Mouse (Mus musculus) pancreas, adult 10 weeks (tissue): ENCODE results near the gene Fut11. TPM values are rescaled to one million over a fixed set of nuclear protein-coding genes. Genes with fewer than 3 reads are reported as not detected.

Source experiments
- polyA plus RNA-seq: library from polyadenylated mRNA; stranded (reverse); fragments of 350-450 nt; fragmentation: Illumina TruSeq; extraction: RNeasy Lipid Tissue Mini Kit (QIAGEN cat#74804); gene quantifications from one replicate; pipeline ENCODE4 v1.2.3, GENCODE M21; 2015; ENCODE audit warnings: low read depth, low replicate concordance; ENCODE audit not compliant: insufficient read depth

The Fut11 gene
- polyA plus RNA-seq, result 2.7 TPM

GRCm38 (mm10) chr14:20694884-20695760 is at the start of gene Fut11:
Gene Fut11 (plus strand): TSS chr14:20694968.

DNA sequence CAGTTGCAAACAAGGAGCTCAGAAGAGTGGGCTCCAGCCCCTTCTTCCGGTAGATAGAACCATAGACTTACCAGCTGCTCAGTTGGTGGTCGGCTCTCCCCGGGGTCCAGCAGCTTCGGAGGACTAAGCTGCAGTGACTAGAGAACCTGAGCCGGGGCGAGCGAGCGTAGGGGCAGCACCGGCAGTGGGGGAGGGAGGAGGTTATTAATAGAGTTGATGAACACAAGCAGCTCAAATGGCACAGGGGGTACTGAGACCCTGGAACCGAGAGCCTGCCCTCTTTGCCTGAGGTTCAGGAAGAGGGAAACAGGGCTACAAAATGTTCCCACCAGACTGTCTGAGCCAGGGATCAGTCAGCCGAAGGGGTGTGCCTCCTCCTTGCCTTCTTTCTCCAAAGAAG is 38.4 kb upstream of the Fut11 start, which contains the start of gene Myoz1:
Gene Myoz1 (minus strand): TSS at position 180 of the 400 bp plus-strand sequence.

GRCm38 (mm10) chr14:20668154-20668810 is 26.5 kb upstream of the Fut11 start, which contains the start of gene Synpo2l:
Gene Synpo2l (minus strand): TSS chr14:20668354.

GRCm38 (mm10) chr14:20674064-20674833 is 20.5 kb upstream of the Fut11 start, which contains the start of gene Sec24c:
Gene Sec24c (plus strand): TSS chr14:20674308.

DNA sequence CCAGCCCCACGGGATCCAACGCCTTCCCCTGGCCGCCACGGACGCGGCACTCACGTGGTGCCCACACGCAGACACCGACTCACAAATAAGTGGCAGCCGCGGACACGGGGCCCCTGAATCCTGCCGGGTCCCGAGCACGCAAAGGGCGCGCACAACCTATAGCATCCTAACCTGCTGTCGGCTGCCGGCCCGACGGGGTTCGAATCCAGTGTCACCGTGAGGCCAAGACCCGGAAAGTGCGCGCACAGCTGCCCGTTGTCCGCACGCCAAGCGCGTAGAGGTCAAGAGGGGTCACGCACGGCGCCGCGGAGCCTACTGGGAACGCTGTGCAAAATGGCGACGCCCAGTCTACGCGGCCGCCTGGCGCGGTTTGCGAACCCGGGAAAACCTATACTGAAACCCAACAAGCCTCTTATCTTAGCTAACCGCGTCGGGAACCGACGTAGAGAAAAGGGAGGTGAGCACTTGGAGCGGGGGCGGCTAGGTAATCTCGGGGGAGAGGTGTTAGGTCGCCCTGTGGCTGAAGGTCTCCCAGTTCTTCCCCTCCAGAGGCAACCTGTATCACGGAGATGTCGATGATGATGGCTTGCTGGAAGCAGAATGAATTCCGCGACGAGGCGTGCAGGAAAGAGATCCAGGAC is 8.1 kb downstream of the Fut11 start, which contains the start of gene Chchd1:
Gene Chchd1 (plus strand): TSS at position 266 of the 641 bp plus-strand sequence.

DNA sequence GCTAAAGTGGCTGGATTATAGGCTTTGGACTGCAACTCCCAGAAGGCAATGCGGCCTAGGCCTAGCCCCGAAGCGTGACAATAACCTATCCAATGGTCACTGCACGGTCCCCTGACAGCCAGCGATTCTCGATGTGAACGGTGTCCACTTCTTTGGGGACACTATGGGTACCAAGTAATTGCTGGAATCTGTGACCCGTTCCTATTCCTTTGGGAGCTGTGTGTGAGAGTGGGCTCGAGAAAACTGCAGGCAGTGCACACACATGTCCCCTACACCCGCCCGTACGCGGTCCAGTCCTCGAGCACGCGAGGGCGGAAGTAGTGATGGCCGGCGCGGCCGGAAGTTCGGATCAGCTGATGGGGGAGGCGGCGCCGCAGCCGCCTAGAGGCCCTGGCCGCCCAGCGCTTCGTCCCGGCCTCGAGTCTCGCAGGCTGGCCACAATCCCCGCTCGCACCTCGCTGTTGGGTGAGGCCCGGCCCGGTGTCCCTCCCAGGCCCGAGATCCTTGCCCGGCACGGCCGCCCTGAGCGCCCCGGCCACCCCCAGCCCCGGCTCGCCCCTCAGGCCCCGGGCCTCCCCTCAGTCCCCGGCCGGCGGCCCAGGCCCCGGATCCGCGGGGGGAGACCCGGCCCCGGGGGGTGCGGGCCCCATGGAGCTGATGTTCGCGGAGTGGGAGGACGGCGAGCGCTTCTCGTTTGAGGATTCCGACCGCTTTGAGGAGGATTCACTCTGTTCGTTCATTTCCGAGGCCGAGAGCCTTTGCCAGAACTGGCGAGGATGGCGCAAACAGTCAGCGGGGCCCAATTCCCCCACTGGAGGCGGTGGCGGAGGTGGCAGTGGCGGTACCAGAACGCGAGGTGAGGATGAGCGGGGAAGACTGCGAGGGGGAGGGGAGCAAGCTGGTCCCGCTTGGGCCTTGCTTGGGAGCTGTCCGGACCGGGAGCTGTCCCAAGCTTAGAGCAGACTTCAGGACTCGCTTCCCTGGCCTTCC is 12.7 kb downstream of the Fut11 start, which contains the start of gene Zswim8:
Gene Zswim8 (plus strand): TSS at position 352 of the 990 bp plus-strand sequence.

DNA sequence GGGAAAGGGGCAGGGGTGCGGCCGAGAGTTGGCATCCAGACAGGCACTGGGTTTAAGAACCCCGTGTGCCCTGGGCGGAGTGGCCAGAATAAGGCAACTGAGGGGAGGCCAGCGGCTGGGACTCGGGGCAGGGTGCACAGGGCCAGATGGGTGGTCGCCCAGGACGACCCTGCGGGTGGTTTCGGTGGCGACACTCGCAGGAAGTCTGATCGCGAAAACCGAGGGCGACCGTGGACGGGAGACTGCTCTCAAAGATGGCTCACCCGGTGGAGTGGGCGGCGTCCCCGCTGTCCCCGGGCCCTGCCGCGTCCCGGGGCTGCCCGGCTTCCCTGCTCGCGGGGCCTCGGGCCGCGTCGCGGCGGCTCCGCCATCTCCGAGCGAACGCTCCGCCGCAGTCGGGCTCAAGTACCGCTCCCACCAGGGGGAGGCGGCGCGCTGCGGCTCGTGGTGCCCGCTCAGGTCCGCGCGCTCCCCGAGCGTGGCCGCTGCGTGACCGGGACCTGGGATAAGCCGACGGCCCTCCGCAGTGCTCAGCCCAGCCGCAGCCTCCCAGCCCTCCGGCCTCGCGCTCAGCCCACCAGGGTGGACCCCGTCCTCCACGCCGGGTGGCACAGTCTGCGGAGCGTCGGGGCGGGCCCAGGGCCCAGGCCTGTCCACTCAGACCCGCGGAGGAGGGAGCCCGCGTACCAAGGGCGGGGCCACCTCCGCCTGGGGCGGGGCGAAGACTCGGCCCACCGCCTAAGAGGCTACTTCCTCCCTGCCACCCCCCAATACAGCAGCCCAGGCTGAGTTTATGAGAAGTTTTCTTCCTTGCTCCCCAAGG is 39.4 kb downstream of the Fut11 start, which contains the start of gene Ndst2:
Gene Ndst2 (minus strand): TSS at position 611 of the 823 bp plus-strand sequence.

Other genes starting within 250 kb of the Fut11 start
- not detected for gene Cfap70, start 242.7 kb upstream of the Fut11 start, polyA plus RNA-seq
- gene Anxa7, start 214.8 kb upstream of the Fut11 start, polyA plus RNA-seq, result 24.2 TPM
- 2.0 TPM for gene Mss51, start 198.1 kb upstream of the Fut11 start, polyA plus RNA-seq
- gene Ppp3cb, start 148.4 kb upstream of the Fut11 start, polyA plus RNA-seq, result 10.5 TPM
- gene Usp54, start 53.9 kb upstream of the Fut11 start, polyA plus RNA-seq, result 2.5 TPM
- not detected for gene Myoz1, start 38.4 kb upstream of the Fut11 start, polyA plus RNA-seq
- not detected for gene Synpo2l, start 26.6 kb upstream of the Fut11 start, polyA plus RNA-seq
- gene Sec24c, start 20.7 kb upstream of the Fut11 start, polyA plus RNA-seq, result 25.6 TPM
- 33.2 TPM for gene Chchd1, start 8.0 kb downstream of the Fut11 start, polyA plus RNA-seq
- gene Zswim8, start 12.6 kb downstream of the Fut11 start, polyA plus RNA-seq, result 30.3 TPM
- 16.2 TPM for gene Ndst2, start 39.6 kb downstream of the Fut11 start, polyA plus RNA-seq
- gene Camk2g, start 99.1 kb downstream of the Fut11 start, polyA plus RNA-seq, result 6.3 TPM
- gene Plau, start 141.7 kb downstream of the Fut11 start, polyA plus RNA-seq, result 10.7 TPM
- 8.3 TPM for gene Vcl, start 234.4 kb downstream of the Fut11 start, polyA plus RNA-seq